Mouse (Mus musculus): ENCODE results near the gene Zfp827. TPM values are rescaled to one million over a fixed set of nuclear protein-coding genes. Genes with fewer than 3 reads are reported as not detected.

Gene Zfp827
- total and polyA plus RNA-seq, 2 experiments from 2014 or later, result 6.1 to 23.3 TPM

- no peak for DNase-seq
- H3K27me3 ChIP-seq (ENCODE audit: insufficient read depth, low read length), result no peaks in the 10 kb centered on the region
- H3K9me3 ChIP-seq (ENCODE audit: low read length), result no peaks in the 10 kb centered on the region
- no peak for ATAC-seq
- 91% methylated on average over 4 of the region's 4 CpGs for WGBS
- no peak overlapping the region for H3K9ac ChIP-seq
- no peaks in the 10 kb centered on the region for H3K4me1 ChIP-seq (ENCODE audit: insufficient read depth)
- H3K27ac ChIP-seq (ENCODE audit: low read depth, low read length), result no peak overlapping the region
- H3K36me3 ChIP-seq (ENCODE audit: insufficient read depth), result 0 out of 2 replicates have a peak, but pooled peaks cover 10% of the 10 kb centered on the region
- no peak for TF ChIP-seq CTCF (IDR thresholded peaks at IDR 0.05; ENCODE audit: low read depth)
- H3K4me3 ChIP-seq (ENCODE audit: low read depth, low read length), result no peak overlapping the region
- no peak overlapping the region for H3K4me2 ChIP-seq (ENCODE audit: low read depth)
Measured at GRCm38 (mm10) chr8:79153637-79154036, 125.4 kb downstream of the Zfp827 start.

GRCm38 (mm10) chr8:79155556-79156161 is 127.4 kb downstream of the Zfp827 start:
- no peak overlapping the region for H3K4me2 ChIP-seq (ENCODE audit: low read depth)
- no peak overlapping the region for H3K4me3 ChIP-seq (ENCODE audit: low read depth, low read length)
- H3K36me3 ChIP-seq (ENCODE audit: insufficient read depth), result 0 out of 2 replicates have a peak, but pooled peaks cover 10% of the 10 kb centered on the region
- ATAC-seq (no peak), DNase-seq (no peak)
- no peak overlapping the region for H3K27ac ChIP-seq (ENCODE audit: low read depth, low read length)
- no peaks in the 10 kb centered on the region for H3K27me3 ChIP-seq (ENCODE audit: insufficient read depth, low read length)
- no peak for TF ChIP-seq CTCF (IDR thresholded peaks at IDR 0.05; ENCODE audit: low read depth)
- H3K9ac ChIP-seq, result no peak overlapping the region
- 94% methylated on average over 10 of the region's 10 CpGs for WGBS
- H3K9me3 ChIP-seq (ENCODE audit: low read length), result no peaks in the 10 kb centered on the region
- no peaks in the 10 kb centered on the region for H3K4me1 ChIP-seq (ENCODE audit: insufficient read depth)

GRCm38 (mm10) chr8:79157366-79157765 is 129.1 kb downstream of the Zfp827 start:
- ATAC-seq (no peak), DNase-seq (no peak)
- no peak overlapping the region for H3K4me3 ChIP-seq (ENCODE audit: low read depth, low read length)
- H3K4me1 ChIP-seq (ENCODE audit: insufficient read depth), result no peaks in the 10 kb centered on the region
- H3K9me3 ChIP-seq (ENCODE audit: low read length), result no peaks in the 10 kb centered on the region
- H3K9ac ChIP-seq, result no peak overlapping the region
- no peak overlapping the region for H3K27ac ChIP-seq (ENCODE audit: low read depth, low read length)
- 69% methylated on average over 4 of the region's 4 CpGs for WGBS
- H3K27me3 ChIP-seq (ENCODE audit: insufficient read depth, low read length), result no peaks in the 10 kb centered on the region
- H3K36me3 ChIP-seq (ENCODE audit: insufficient read depth), result 0 out of 2 replicates have a peak, but pooled peaks cover 10% of the 10 kb centered on the region
- no peak for TF ChIP-seq CTCF (IDR thresholded peaks at IDR 0.05; ENCODE audit: low read depth)
- H3K4me2 ChIP-seq (ENCODE audit: low read depth), result no peak overlapping the region

- whole genome bisulfite sequencing, result 39% methylated on average over 2 of the region's 2 CpGs
- H3K27me3 ChIP-seq (ENCODE audit: insufficient read depth, low read length), result no peaks in the 10 kb centered on the region
- no peak overlapping the region for H3K4me2 ChIP-seq (ENCODE audit: low read depth)
- DNase-seq (no peak), ATAC-seq (no peak)
- no peak for TF ChIP-seq CTCF (IDR thresholded peaks at IDR 0.05; ENCODE audit: low read depth)
- H3K4me1 ChIP-seq (ENCODE audit: insufficient read depth), result no peaks in the 10 kb centered on the region
- no peak overlapping the region for H3K4me3 ChIP-seq (ENCODE audit: low read depth, low read length)
- no peaks in the 10 kb centered on the region for H3K9me3 ChIP-seq (ENCODE audit: low read length)
- 0 out of 2 replicates have a peak, but pooled peaks cover 5% of the 10 kb centered on the region for H3K36me3 ChIP-seq (ENCODE audit: insufficient read depth)
- H3K27ac ChIP-seq (ENCODE audit: low read depth, low read length), result no peak overlapping the region
- H3K9ac ChIP-seq, result no peak overlapping the region
Measured at GRCm38 (mm10) chr8:79158357-79158756, 130.1 kb downstream of the Zfp827 start.

GRCm38 (mm10) chr8:79159397-79159796 is 131.2 kb downstream of the Zfp827 start:
- Histone ChIP-seq H3K27ac (ENCODE audit: low read depth, low read length) (no peak overlapping the region), H3K4me1 (ENCODE audit: insufficient read depth) (peaks cover 10% of the 10 kb centered on the region; the same call in 1 of the 2 replicates), H3K27me3 (ENCODE audit: insufficient read depth, low read length) (no peaks in the 10 kb centered on the region), H3K9ac (no peak overlapping the region), H3K4me3 (ENCODE audit: low read depth, low read length) (no peak overlapping the region), H3K9me3 (ENCODE audit: low read length) (no peaks in the 10 kb centered on the region), H3K36me3 (ENCODE audit: insufficient read depth) (0 out of 2 replicates have a peak, but pooled peaks cover 5% of the 10 kb centered on the region), H3K4me2 (ENCODE audit: low read depth) (no peak overlapping the region)
- ATAC-seq (no peak), DNase-seq (no peak)
- WGBS, result 95% methylated on average over 9 of the region's 9 CpGs
- TF ChIP-seq CTCF (IDR thresholded peaks at IDR 0.05; ENCODE audit: low read depth), result no peak

GRCm38 (mm10) chr8:79160302-79160701 is 132.1 kb downstream of the Zfp827 start:
- TF ChIP-seq CTCF (IDR thresholded peaks at IDR 0.05; ENCODE audit: low read depth), result no peak
- Histone ChIP-seq H3K9ac (no peak overlapping the region), H3K4me3 (ENCODE audit: low read depth, low read length) (no peak overlapping the region), H3K27ac (ENCODE audit: low read depth, low read length) (no peak overlapping the region), H3K27me3 (ENCODE audit: insufficient read depth, low read length) (no peaks in the 10 kb centered on the region), H3K9me3 (ENCODE audit: low read length) (no peaks in the 10 kb centered on the region), H3K36me3 (ENCODE audit: insufficient read depth) (0 out of 2 replicates have a peak, but pooled peaks cover 5% of the 10 kb centered on the region), H3K4me2 (ENCODE audit: low read depth) (no peak overlapping the region), H3K4me1 (ENCODE audit: insufficient read depth) (peaks cover 13% of the 10 kb centered on the region; the same call in 1 of the 2 replicates)
- DNase-seq, result no peak
- 78% methylated on average over 4 of the region's 4 CpGs for WGBS
- ATAC-seq, result no peak

GRCm38 (mm10) chr8:79161172-79161778 is 133.0 kb downstream of the Zfp827 start:
- no peak for ATAC-seq
- H3K9ac ChIP-seq, result no peak overlapping the region
- WGBS, result 92% methylated on average over 4 of the region's 4 CpGs

More at GRCm38 (mm10) chr8:79161172-79161778, 133.0 kb downstream of the Zfp827 start:
- no peaks in the 10 kb centered on the region for H3K9me3 ChIP-seq (ENCODE audit: low read length)
- H3K27ac ChIP-seq (ENCODE audit: low read depth, low read length), result no peak overlapping the region
- no peak overlapping the region for H3K4me3 ChIP-seq (ENCODE audit: low read depth, low read length)
- DNase-seq, result no peak
- H3K36me3 ChIP-seq (ENCODE audit: insufficient read depth), result peaks cover 5% of the 10 kb centered on the region; the same call in 1 of the 2 replicates
- no peak for TF ChIP-seq CTCF (IDR thresholded peaks at IDR 0.05; ENCODE audit: low read depth)
- no peaks in the 10 kb centered on the region for H3K27me3 ChIP-seq (ENCODE audit: insufficient read depth, low read length)
- H3K4me2 ChIP-seq (ENCODE audit: low read depth), result no peak overlapping the region
- peaks cover 13% of the 10 kb centered on the region; the same call in 1 of the 2 replicates for H3K4me1 ChIP-seq (ENCODE audit: insufficient read depth)

Data from forebrain, postnatal 0 days (tissue).